Mouse (Mus musculus) adrenal gland, postnatal 25 days (tissue): ENCODE data around the gene Tspan15. TPM values are rescaled to one million over a fixed set of nuclear protein-coding genes. Genes with fewer than 3 reads are reported as not detected.

Experiments used
- DNase-seq: peaks from one replicate; pipeline ENCODE4 v3.0.0; 2021; ENCODE audit warnings: mixed read lengths
- total RNA-seq: library from RNA; stranded (reverse); gene quantifications from 2 replicates; pipeline ENCODE4 v1.2.3, GENCODE M21; 2021

Tspan15 gene
- total RNA-seq, 1 experiment from 2014 or later: 31.0 TPM

DNA sequence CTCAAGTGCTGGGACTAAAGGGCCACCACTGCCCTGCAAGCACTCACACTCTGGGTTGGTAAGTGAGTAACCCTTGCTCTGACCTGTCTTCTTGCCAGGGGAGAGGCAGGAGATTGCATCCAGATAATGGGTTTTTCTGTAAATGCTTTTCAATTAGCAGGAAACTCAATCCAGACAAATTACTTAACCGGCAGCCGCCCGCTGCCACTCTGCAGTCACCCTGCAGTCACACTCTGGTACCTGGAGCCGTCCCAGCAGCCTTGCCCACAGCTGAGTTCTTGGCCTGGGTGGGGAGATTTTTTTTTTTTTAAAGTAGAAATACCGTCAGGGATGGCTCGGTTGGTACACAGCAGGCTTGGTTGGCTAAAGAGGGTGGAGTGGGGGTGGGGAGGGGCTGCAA is 2.9 kb downstream of the Tspan15 start:
- DNase-seq: no peak

GRCm38 (mm10) chr10:62225839-62226238 is 5.2 kb downstream of the Tspan15 start:
- no peak for DNase-seq

DNA sequence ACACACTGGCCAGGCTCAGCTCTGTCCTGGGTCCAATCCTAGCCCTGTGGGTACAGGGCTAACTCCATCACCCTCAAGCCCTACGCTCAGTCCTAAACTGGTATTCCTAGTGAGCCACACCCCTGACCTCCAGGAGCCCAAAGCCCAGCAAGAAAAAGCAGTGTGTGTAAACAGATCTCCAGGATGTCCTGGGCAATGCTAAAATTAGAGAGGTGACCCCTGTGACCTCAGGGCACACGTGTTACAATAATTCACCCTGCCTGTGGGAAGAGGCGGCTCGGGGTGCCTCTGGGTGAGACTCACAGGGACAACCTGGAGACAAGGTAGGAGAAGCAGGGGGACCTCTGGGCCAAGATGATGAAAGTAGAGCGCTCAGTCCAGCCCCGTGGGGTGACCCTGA is 6.8 kb downstream of the Tspan15 start:
- DNase-seq: peak; percentile 21

GRCm38 (mm10) chr10:62222777-62223176 is 8.3 kb downstream of the Tspan15 start:
- DNase-seq: no peak

DNA sequence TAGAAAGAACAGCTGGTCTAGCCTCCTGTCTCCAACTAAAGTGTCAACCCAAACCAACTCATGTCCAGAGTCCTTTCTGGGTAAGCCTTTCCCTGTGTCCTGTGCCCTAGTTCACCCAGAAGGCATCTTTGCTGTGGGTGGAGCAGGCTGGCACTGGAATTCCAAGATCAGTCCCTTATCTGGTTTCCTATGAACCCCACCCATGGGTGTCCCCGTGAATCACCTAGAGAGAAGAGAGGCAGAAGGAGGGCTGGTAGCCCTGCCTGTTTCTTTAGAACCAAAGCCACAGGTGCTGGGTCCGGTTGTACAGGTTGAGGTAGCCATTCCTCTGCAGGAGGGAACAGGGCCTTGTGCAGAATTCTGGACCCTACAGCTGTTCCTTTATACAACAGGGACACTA is 9.4 kb downstream of the Tspan15 start:
- DNase-seq: no peak

DNA sequence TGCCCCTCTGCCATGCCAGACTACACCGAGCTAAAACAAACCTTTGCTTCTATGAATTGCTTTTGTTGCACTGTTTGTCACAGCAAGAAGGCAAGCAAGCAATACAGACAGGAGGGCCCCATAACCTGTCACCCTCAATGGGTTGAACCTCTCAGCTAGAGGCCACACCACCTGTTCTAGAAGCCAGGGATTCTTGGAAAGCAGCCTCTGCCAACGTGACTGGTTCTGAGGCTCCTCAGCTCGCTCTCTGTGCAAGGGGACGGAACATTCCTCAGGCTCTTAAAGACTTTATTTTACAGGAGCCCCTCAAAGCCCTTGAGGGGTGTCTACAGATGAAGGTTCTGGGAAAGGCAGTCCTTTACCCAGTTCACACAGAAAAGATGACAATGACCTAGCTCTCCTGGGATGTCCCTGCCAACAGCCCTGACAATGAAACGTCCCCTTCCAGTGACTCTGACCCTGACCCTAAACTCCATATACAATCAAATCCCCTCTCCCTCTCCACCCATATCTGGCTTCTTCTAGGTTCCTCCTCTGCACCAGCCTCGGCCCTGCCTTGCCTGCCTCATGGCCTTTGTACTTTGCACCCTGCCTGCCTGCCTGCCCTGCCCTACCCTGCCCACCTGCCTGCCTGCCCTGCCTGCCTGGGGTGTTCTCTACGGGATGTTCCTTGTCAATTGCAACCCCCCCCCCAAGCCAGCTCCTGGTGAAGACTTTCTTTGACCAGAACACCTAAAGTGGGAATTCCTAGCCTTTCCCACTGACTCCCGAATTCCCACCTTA is 10.1 kb downstream of the Tspan15 start:
- no peak for DNase-seq

- DNase-seq: no peak
Measured at GRCm38 (mm10) chr10:62218789-62219172, 12.3 kb downstream of the Tspan15 start.

DNA sequence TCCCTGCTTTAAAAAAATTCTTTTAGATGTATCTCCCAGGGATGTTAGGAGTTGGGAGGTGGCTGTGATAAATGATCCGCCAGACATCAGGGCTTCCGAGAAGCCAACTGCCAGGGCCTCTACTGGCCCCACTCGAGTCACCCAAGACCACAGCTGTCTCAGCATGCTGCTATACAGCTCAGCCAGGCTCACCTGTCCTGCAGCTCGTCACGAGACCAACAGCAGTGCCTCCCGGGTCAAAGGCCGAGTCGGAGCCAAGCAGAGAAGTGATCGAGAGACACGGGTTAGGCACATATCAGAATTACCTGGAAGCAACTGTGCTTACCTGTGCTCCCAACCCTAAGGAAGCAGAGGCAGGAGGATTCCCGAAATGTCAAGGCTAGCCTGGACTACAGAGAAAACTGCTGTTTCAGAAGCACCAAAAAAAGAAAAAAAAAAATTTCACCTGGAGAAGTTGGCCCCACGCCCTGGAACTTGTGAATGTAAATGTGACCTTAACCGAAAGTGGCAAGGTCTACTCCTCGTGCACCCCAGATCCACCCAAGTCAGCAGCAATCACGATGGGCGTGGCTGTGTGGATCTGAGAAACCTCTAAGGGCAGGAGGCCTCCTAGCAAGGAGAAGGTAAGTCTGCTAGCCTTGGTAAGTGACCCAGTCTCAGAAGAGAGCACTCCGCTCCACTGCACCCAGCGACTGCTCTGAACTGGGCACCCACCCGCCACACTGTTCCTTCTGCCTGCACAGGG is 12.8 kb downstream of the Tspan15 start:
- DNase-seq: no peak

DNA sequence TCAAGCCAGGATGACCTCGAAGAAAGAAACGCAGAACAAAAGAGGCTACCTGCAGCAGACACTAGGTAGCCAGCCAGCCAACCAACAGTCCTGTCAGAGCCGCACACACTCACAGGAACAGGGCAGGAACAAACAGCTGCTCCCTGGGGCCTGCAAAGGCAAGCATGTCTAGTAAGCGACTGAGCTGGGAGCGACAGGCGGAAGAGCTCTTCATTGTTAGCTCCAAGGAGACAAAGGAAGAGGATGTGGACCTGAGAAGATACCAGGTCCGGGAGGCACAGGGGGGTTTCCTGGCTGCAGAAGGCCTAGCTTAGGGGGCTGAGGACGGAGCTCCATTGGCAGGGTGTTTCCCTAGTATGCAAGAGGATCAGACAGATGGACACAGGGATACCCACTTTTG is 13.9 kb downstream of the Tspan15 start:
- no peak for DNase-seq

DNA sequence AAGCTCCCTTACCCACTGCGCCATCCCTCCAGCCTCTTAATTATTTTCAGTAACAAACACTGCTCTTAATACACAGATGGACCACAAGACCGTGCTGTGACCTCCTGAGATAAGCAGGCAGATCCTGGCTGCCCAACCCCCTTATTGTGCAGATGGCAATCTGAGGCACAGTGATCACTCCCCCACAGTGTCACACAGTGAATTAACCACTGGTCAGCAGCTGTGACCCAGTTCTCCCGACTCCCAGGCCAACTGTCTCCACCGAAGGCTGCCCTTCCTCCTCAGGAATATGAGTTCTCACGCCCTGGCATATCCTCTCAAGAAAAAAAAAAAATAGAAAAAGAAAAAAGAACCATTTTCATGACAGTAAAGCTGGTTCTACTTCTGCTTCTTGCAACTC is 14.5 kb downstream of the Tspan15 start:
- DNase-seq: no peak

DNA sequence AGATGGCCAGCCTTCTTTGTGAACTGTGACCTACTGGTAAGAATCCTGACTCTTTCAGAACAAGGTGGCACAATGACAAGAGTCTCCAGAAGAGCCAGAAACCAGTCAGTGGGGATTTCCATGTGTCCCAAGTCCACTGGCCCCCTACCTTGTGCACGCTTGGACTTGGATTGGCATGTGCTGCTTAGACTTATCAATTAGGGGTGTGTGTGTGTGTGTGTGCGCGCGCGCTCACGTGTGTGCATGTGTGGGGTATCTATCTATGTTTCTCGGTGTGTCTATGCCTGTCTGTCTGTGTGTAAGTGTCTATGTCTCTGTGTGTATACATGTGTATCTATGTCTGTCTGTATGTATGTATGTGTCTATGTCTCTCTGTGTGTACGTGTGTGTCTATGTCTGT is 15.4 kb downstream of the Tspan15 start:
- DNase-seq: no peak

GRCm38 (mm10) chr10:62215169-62215616 is 15.9 kb downstream of the Tspan15 start:
- DNase-seq: no peak

GRCm38 (mm10) chr10:62211310-62211709 is 19.7 kb downstream of the Tspan15 start:
- no peak for DNase-seq

DNA sequence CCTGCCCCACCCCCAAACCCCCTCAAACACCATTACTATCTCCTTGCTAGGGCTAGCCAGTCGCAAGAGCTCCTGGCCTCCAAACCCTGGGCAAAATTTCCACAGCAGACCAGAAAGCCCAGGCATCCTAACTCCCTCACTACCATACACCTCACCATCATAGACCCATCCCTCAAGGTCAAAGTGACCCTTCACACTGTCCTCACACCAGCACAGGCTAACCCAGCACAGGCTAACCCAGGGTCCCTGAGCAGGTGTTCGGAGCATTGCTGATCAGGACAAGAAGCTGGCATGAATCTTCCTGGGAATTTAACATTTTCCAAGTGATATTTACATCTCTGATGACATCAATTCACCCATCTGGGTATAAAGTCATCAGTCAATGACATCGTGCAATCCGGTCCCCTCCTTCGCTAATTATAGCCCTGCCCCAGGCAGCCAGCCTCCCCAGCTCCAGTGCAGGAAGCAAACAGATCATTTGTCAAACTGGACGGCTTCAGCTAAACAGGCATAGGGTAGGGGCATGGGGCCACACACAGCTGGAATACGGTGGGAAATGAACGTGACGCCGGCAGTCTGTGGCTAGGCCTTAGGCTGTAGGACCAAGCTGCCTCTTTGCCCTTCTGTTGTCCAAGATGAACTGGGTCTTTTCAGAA is 22.7 kb downstream of the Tspan15 start:
- DNase-seq: no peak

DNA sequence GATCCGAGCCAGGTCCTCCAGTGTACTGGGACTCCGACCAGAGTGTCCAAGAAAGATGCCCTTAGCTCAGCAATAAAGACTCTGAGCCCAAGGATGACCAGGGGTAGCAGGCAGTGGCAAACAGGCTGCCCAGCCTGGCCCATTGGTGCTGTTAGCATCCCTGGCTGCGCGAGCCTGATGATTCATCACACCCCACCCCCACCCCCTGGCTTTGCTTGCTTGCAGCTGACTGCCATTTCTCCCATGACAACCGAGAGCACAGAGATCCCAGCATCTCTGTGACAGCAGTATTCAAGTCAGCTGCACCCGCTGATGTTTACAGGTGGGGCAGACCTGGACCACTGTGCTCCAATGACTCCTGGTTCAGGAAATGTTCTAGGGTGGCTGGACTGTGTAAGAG is 28.5 kb downstream of the Tspan15 start:
- no peak for DNase-seq

DNA sequence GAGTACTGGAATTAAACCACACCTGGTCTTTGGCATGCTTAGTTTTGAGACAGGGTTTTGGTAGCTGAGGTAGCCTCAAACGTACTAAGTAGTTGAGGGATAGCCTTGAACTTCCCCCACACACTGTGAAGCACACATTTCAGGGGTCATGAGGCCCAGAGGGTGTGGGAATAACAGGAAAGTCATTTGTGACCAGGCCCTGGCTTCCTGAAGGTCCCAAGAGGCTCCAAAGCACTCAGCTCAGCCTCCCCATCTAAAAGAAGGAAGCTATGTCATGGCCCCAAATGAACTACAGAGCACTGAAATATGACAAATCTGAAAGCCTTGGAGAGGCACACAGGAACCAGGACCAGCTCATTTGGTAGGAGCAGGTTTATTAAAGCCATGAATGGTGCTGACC is 32.2 kb downstream of the Tspan15 start:
- DNase-seq: no peak

- no peak for DNase-seq
Measured at GRCm38 (mm10) chr10:62197403-62197802, 33.6 kb downstream of the Tspan15 start.

- DNase-seq: no peak
Measured at GRCm38 (mm10) chr10:62195376-62195775, 35.7 kb downstream of the Tspan15 start.

- DNase-seq: no peak
Measured at GRCm38 (mm10) chr10:62194946-62195345, 36.1 kb downstream of the Tspan15 start.

GRCm38 (mm10) chr10:62194461-62194860 is 36.6 kb downstream of the Tspan15 start:
- DNase-seq: no peak

DNA sequence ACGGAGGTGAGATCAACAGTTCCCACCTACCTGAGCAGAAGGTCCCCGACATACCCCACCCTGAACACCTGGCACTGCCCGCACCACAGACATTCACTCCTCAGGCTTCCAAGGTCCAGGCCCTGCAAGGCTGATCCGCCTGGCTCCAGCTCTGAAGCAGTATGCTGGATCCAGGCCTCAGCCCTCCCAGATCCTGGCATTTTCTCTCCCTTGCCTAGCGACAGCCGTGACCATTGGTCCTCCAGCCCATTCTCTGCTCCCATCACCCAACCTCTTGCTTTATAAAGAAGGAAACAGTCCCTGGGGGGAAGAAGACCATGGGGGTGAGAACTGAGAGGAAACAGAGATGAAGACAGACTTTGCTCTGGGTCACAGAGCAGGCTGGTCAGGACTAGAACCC is 37.0 kb downstream of the Tspan15 start:
- no peak for DNase-seq

DNA sequence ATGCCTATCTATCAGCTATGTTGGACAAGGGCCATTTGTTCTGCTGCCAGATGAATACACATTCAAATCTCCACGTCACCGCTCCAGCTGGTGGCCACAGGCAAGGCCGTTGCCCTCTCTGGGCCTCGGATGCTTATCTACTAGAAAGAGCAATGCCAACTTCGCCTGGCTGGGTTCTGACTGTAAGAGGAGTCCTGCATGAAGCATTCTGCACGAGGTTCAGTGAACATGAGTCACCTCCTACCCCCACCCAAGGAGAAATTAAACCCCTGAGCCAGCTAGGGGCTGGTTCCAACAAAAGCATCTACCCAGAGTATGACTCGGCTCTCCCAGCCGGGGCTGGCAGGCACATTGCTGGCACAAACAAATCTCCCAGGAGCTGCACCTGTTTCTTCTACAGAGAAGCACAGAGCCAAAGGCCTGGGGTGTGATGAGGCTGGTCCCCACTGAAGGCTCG is 38.3 kb downstream of the Tspan15 start:
- DNase-seq: peak; percentile 75

DNA sequence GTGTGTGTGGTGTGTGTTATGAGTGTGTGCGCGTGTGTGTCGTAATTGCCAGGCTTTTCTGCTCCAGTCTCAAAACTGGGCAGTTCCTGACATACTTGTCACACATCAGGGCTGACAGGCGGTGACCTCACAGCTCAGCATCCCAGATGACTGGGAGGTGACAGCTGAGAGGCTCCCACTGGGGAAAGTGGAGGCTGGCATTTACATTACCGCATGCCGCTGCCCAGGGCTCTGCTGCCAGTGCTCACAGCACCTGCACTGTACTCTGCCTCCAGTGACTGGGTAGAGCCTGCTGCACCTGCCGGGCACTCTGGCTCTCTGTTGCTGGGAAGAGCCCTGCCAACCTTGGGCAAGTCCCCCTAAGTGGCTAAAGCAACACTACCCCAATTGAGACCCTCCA is 40.2 kb downstream of the Tspan15 start:
- no peak for DNase-seq
